Mouse (Mus musculus): ENCODE measurements around the gene Fzr1.
A peak's percentile ranks its signal among the peaks of the same experiment; 100 is the strongest.

The Fzr1 gene

DNA sequence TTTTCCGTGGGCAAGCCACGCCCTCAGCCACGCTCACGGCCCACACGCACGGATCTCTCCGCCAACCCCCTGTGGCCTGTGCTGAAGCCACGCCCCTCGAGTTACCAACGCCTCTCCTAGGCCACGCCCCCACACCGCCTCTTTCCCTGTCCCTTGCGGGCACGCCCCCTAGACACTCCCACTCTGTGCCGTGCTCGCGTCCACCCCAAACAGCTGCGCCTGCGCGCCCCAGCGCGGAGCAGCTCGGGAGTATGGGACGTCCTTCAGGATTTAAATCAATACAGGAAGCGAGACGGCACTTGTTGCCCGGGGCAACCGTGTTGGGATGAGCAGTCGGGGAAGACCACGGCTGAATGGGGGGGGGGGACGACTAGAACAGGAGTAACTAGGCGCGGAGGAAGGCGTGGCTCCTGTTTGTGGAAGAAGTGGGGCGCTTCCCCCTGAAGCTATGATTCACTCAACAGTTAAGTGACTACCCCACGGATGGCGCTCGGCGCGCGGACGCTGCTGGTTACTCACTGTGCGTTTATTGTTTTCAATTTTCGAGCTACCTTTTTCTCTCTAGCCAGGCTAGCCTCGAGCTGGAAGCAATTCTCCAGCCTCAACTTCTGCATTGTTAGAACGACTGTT, 352 bp upstream of the Fzr1 start:
- DNase-seq, result peak; percentile 100

DNA sequence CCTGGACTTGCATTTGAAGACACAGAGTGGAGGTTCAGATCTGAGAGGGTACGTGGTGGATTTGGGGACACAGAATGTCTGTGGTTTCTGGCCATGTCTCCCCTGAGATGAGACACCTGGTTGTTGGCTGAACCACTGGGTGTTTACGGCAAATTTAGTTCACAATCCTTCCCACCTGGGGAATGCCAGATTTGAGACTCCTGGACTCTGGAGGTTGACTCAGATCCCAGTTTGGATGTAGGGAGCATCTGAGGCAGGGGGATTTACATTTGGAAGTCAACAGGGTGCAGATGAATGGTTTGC, 1.0 kb downstream of the Fzr1 start:
- no peak for DNase-seq

DNA sequence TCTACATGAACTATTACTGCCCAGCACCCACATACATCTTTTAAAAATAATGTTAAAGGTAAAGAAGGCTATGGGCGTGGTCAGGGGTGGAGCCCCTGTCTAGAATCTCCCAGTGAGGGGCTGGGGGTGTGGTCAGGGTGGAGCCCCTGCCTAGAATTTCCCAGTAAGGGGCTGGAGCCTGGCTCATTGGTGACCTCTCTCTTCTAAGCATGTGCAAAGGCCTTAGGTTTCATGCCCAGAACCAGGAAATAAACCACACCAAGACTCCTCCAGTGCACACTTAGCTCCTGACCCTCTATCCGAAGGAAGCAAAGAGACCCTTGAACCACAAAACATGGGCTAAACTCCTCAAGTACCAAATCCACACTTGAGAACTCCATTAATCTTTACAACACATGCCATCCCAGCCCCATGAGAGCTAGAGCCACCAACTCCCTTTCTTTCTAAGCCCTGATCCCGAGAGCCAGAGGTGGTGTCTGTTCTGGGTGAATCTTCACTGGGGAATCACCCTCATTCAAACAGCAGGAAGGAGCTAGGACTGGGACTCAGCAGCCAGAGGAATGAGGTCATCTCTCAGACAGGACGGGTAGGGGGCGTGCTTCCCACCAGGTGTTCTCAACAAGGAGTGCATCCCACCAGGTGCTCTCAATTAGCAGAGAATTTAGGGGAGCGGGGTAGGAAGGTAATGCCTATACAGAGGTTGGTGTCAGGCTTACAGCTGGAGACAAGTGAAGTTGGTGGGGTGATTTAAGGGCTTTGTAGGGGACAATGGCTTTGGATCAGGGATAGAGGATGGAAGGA, 1.6 kb downstream of the Fzr1 start:
- DNase-seq, result no peak

DNA sequence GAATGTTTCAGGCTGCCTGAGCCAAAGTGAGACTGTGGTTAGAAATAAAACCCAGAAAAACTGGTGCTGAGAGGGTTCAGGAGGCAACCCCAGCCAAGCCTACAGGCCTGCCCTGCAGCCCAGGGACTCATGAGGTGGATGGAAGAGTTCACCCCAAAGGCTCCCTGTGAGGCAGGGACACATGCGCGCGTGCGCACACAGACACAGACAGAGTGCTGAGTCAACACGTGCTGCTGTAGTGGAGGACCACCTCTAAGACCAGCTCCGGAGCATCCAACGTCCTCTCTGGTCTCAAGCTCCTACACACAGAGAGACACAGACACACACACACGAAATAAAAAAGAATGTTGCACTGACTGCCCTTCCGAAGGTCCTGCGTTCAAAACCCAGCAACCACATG, 3.0 kb downstream of the Fzr1 start:
- no peak for DNase-seq

DNA sequence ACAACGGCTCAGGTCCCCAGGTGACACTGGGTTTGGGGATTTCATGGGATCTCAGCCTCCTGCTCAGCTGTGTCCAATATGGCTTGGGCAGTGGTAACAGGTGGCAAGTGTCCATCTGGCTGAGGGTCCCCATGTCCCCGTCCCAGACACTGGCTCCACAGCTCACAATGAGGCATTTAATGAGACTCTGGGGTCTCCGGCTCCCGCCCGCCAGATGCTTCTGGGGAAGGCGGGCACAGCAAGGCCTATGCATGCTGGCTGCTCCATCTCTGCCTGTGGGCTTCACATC, 11.2 kb downstream of the Fzr1 start:
- DNase-seq, result no peak

DNA sequence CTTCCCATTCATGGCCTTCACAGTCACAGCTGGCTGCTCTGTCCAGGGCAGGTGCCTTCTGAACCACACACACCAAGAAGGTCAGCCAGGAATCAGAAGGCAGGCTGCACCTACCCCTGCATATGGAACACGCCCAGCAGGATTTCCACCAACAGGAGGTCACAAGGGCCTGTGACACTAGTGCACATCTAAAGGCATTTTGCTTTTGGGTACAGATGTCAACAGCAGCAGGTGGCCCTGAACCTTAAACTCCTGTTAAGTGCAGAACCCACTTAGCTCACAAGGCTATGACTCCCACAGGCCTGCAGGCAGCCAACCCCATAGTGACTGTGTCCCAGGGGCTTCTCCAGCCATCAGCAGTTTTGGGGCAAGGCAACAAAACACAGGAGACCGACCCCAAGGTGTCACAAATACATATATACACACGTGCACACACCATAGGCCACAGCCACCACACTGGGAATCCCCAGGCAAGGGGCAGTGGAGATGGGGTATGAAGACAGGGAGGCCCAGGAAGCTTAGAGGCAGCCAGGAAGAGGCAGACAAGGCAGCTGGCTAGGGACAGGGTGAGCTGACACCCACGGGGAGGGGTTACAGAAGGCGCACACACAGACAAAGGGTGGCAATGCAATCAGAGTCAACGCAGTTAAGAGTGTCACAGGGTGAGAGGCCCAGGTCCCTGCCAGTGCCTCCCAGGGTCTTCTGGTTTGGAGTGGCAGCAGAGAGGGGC, 11.7 kb downstream of the Fzr1 start:
- DNase-seq, result no peak

DNA sequence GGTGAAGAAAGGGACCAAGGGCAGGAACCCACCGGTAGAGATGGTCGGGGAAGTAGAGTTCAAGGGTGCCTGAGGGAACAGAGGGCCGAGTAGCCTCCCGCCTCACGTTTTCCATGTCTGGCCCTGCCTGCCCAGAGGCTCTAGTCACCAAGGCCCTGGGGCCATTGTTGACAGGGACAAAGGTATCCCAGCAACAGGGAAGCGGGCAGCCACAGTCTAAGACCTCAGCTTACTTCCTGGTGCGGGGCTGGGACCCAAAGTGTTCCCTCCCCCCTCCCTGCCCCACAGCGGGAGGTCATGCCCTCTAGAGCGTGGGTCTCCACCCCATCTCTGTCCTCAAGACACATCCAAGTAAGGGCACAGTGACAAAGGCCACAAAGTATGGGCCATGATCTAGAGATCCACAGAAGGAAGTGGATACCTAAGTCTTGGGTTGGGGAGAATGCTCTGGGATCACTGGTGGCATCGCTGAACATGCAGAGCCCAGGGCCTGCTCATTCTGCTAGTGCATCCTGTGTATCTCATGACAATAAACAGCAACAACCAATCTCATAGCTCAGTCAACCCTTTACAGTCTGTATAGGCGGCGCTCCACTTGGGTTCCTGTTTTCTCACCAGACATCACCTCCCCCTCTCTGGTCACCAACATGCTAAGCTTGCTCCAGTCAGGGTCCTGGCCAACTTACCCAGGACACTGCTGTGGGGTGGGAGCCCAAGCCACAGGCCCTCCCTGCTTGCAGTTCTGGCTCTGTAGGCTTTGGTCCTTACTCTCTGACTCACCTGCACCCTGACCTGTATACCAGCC, 12.4 kb downstream of the Fzr1 start, which contains the start of gene 4930404N11Rik:
4930404N11Rik (minus strand) TSS at position 145 of the 805 bp plus-strand sequence.
- DNase-seq, result no peak

DNA sequence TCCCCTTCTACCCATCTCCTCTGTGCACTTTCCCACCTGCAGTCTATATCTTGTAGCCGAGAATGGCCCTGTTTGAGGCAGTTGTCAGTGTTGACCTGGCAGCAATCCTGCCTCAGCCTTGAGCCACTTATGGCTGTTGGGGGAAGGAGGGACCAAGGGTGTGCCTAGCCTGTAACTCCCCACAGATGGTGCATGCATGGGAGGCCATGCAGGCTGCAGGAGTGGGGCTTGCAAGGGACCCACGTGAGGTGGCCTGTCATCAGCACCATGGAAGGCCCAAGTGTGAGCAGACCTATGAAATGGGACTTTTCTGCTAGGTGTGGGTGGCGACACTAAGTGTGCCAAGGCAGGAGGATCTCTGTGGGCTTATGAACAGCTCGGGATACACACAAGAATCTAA, 13.2 kb downstream of the Fzr1 start:
- no peak for DNase-seq

DNA sequence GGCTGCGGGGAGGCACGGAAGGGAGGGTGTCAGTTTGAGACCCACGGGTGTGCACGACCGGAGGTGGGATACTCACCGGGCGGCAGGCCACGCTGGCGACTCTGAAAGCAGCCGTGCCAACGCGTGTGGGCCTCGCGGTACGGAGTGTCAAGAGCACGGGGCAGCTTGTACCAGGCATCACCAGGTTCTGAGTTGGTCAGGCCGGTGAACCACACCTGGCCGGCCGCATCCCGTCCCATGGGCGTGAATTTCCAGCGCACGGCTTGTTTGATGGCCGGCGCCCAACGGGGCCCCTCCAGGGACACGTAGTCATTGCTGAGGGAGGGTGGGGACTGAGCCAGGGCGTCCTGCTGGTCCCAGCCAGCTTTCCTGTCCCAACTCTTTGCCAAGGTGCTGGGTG, 13.7 kb downstream of the Fzr1 start:
- peak; percentile 51 for DNase-seq

DNA sequence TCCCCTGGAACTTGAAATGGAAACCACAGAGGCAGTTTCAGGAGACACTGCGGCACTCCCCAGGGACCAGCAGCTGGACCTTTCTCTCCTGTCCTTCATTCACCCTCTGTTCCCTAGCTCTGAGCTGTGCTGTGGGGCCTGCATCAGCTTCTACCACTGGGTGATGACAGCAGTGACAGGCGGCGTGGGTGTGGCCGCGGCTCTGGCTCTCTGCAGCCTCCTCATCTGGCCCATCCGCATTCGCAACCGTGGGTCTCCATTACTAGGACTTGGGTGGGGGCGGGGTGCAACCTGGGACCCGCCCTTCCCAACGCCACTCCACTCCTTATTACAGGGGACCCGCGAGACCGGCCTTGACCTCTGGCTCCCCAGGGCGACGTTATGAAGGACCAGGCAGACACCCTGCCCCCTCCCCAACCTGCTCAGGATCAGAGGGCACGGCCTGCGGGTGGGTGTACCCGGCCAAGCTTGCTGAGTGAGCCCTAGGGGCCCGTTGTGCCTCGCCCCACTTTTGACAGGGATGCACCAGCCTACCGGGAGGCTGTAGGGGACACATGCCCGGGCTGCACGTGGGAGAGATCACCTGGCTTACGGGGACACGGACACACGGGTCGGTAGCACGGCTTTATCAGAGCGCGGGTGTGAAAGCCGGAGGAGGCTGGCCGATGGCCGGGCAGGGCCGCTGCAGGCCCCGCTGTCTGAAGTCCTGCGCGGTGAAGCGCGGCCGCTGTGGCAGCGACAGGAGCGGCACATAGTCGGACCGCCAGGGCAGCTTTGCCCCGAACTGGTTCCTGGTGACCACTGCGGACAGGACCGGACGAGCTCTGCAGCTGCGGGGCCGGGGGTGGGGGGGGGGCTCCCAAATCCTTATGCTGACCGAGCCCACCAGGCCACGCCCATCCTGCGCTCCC, 14.6 kb downstream of the Fzr1 start:
- peak; percentile 67 for DNase-seq

DNA sequence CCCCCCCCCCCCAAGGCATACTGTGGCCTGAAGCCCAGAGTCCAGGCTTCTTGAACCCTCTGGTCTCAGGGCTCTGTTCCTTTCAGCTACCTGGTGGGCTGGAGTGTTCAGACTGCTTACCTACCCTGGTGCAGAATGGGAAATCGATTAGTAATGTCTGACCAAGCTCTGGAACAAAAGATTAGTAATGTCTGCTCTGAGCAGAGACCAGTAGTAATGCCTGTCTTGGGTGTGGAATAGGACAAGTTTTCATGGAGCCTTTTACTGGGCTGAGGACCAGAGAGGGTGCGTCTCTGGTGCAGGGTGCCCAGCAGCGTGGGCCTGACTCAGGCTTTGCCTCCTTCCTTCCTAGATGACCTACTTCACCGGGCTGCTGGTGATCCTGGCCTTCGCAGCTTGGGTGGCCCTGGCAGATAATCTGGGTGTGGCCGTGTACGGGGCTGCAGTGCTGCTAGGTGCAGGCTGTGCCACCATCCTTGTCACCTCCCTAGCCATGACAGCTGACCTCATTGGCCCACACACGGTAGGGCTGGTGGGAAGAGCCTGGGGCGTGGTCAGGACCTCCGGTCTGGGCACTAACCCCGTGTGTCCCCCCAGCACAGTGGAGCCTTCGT, 15.9 kb downstream of the Fzr1 start:
- DNase-seq, result no peak

DNA sequence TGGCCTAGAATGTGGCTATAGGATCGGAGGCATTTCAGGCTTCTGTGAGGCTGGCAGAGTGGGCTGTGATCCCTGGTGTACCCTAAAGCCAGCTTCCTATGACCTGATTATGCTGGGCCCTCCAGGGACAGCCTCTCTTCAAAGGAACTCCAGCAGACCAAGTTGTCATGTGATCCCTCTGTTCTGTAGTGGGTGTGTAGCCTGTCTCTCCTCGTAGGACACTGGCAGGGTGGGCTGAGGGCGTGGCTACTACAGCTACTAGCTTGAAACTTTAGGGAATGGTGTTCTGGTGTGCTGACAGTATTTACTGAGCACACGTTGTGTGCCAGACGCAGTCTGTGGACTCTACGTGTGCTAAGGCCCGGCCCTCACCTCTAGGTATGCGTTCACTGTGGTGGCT, 17.6 kb downstream of the Fzr1 start:
- no peak for DNase-seq

DNA sequence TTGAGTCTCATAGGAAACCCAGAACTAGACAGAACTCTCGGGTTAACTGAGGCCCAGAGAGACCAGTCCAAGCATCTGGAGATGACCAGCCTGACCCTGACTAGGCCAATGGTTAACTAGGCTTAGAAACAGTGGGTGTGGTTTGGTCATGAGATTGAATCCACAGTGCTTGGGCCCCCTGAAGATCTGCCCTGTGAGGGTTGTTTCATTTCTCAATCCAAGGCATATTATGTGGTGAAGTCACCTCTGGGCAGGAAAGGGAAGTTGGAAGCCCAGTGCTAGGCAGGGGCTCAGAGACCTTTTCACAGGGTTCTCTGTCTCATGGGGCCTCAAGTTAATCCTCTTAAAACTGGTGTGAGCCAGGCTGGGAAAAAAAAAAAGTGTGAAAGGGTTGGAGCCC, 19.5 kb downstream of the Fzr1 start:
- no peak for DNase-seq

DNA sequence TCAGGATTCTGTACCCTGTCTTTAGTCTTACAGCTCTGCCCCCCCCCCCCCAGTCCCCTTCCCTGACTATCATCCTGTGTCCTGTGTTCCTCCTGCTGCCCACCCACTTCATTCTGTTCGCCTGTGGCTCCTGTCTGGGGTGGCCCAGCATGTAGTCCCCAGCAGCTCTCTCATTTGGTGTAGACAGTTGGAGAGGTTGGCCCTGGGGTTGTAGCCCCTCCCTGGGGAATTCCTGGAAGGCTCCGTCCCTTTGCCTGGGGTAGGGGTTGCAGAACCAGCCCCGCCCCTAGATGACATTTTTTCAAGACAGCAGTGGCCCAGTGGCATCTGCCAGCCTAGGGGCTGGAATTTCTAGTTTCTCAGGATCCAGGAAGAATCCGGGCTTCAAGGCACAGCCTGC, 20.1 kb downstream of the Fzr1 start:
- DNase-seq, result no peak

DNA sequence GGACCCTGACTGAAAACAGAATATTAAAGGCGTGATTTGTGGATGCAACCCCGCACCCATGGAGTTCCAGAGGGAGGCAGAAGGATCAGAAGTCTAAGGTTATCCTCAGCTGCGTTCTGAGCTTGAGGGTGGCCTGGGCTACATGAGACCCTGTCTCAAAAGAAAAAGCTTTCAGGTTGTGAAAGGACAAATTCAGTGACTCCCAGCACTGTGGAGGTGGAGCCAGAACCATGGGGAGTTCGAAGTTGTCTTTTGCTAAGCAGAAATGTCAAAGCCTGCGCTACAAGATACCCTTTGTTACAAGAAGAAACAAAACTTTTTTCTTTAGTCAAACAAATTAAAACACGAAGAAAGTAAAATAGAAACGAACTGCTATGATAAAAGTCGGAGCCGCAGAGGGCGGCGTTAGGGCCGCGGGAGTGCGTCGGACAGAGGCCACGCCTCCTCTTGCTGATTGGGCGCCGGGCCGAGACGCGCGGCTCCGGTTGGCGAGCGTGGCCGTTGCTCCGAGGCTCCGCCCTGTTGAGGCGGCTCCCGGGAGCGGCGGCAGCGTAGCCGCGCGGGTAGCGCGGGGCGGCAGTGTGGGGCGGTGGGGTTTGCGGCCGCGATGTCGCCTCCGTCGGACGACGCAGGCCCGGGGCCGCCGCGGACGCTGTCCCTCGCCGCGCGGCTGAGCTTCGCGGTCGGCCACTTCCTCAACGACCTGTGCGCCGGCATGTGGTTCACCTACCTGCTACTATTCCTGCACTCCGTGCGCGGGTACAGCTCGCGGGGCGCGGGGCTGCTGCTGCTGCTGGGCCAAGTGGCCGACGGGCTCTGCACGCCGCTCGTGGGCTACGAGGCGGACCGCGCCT, 21.1 kb downstream of the Fzr1 start, which contains the start of gene Mfsd12:
Mfsd12 (plus strand) TSS at position 501 of the 854 bp plus-strand sequence.
- DNase-seq, result peak; percentile 96

DNA sequence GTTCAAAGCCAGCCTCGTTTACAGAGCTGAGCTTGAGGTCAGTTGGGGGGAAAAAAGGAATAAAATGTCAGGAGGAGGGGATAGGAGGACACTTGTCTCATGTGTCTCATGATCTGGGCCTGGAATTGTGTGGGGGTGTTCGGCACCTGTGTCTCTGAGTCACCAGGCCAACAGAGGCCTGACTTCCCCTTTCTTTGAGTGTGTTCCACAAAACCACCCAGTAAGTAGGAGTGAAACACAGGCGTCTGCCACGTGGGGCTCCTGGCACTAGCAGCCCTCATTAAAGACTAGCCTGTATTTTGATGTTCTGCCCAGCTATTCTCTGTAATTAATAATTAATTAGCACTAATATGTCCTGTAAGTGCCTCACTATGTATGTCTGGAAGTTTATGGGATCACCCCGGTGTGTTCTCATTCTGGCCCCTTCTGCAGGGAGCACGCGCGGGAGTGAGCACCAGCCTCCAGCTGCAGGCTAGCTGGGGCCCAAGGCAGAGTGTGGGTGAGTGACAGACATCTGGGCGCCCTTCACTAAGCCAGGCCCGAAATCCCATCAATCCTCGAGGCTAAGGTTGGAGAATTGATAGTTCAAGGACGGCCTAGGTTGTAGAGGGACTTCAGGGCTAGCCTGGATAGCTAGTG, 21.8 kb downstream of the Fzr1 start:
- no peak for DNase-seq

DNA sequence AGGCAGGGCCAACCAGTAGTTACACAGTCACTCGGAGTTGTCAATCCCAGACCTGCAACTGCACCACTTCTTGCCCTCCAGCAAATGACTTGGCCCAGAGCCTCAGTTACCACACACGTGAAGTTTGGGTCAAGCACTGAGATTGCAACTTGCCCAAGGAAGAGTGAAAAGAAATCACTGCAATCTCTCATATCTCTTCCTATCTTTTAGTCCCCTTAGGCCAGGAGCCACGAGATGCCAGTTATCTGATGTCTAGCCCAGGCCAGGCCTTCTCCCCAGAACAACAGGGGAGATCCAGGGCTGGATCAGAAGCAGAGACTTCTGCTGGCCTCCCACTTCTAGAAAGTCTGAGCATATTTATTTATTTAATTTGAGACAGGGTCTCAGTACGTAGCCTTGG, 22.8 kb downstream of the Fzr1 start:
- DNase-seq, result no peak

DNA sequence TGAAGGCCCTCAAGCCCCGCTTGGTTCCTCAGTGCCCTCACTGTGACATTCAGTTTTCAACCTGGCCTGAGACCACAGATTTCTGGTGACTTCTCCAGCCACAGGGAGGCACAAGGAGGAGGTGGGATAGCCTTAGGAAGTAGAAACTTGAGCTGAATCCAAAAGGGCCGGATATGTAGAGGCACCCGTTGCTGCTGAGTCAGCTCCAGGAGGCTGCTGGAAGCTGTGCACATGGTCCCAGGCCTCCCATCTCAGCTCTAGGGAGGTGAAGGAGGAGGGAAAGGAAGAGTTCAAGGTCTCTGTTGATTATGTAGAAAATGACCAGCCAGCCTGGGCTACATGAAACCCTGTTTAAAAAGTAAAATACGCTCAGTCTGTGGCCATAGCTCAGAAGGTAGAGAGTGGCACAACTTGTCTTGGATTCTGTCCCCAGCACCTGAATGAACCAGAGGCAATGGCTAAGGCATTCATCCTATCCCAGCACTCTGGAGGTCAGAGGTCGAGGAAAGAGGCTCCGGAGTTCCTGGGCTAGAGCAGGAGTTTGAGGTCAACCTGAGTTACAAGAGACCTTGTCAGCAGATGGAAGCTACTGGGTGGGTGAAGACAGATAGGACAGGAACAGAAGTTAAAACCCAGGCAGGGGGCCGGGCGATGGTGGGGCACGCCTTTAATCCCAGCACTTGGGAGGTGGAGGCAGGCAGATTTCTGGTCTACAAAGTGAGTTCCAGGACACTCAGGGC, 23.4 kb downstream of the Fzr1 start:
- DNase-seq, result no peak

DNA sequence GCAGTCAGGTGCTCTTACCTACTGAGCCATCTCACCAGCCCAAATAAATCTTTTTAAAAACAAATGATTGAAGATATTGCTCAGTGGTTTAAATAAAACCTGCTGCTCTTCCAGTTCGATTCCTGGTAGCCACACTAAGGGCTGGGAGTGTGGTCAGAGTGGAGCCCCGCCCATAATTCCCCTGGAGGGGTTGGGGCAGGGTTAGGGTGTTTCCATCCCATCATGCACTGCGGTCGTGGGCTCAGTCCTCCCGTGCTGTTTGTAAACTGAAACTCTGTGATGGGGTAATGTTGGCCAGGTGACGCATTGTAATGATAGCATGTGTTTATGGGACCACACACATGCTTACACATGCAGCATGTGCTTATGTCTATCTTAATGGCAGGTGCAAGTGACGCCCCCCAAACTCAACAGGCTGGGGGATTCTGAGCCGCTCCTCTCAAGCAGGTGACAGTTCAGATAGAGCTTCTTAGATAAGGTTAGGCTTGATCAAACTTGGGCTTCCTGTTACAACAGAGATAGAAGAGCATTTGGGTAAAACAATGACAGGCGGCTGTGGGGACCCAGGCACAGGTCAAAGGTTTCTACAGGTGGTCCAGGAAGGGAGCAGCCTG, 26.5 kb downstream of the Fzr1 start:
- no peak for DNase-seq

Measured in kidney, postnatal 10 days (tissue).